Mouse (Mus musculus): ENCODE data around the gene Tinag. TPM values are rescaled to one million over a fixed set of nuclear protein-coding genes. Genes with fewer than 3 reads are reported as not detected.

Tinag gene
- polyA plus RNA-seq (2017; shearing (Covaris generic)): not detected

GRCm38 (mm10) chr9:77045585-77045984, at the start of gene Tinag:
Tinag (minus strand) TSS chr9:77045794.

